In genomic region chr7:112684626-112685561, GRCm38 (mm10) we compare ENCODE assay signal across 9 mouse cellular contexts. TPM values are rescaled to one million over a fixed set of nuclear protein-coding genes. Genes with fewer than 3 reads are reported as not detected.
DNase-seq lines count a peak whose midpoint lies in the region; ATAC-seq and TF ChIP-seq lines count a peak whose summit lies in the region.
"Had no signal": no experiment of that assay in that cellular context is flagged by ENCODE, and none has a peak within 500 bp of the region (broad histone marks: within the 10 kb centered on the region; RNA-seq: fewer than 3 reads in every experiment).

No protein-coding gene starts in this region.

- H3K4me3 ChIP-seq in intestine, embryonic 14.5 days (ENCODE audit: low read depth, low read length) = no peak overlapping the region
- H3K4me3 ChIP-seq in intestine, postnatal 0 days (ENCODE audit: low read depth, low read length) = no peak overlapping the region
- H3K4me3 ChIP-seq in forebrain, embryonic 10.5 days = peak overlapping the region; percentile 39
- H3K4me3 ChIP-seq in lung, embryonic 16.5 days (ENCODE audit: low read length) = peak overlapping the region; percentile 20; the same call in 1 of the 2 replicates
- no peak overlapping the region for H3K4me3 ChIP-seq in stomach, postnatal 0 days (ENCODE audit: low read depth, low read length)
- no peak overlapping the region for H3K4me3 ChIP-seq in thymus, adult 2 months (ENCODE audit: control insufficient read depth, insufficient read depth, low read length)
- H3K4me3 ChIP-seq: liver, embryonic 15.5 days had no signal

- WGBS in intestine, embryonic 14.5 days = 23% methylated on average over 23 of the region's 23 CpGs
- 33% methylated on average over 23 of the region's 23 CpGs for WGBS in intestine, postnatal 0 days
- WGBS in forebrain, embryonic 10.5 days = 6% methylated on average over 23 of the region's 23 CpGs
- WGBS in lung, embryonic 16.5 days = 14% methylated on average over 23 of the region's 23 CpGs
- WGBS in stomach, postnatal 0 days = 27% methylated on average over 23 of the region's 23 CpGs
- 21% methylated on average over 23 of the region's 23 CpGs for WGBS in thymus, adult 2 months

- H3K9me3 ChIP-seq in intestine, embryonic 14.5 days (ENCODE audit: control insufficient read depth, low read length) = no peaks in the 10 kb centered on the region
- no peaks in the 10 kb centered on the region for H3K9me3 ChIP-seq in intestine, postnatal 0 days (ENCODE audit: control insufficient read depth)
- no peaks in the 10 kb centered on the region for H3K9me3 ChIP-seq in forebrain, embryonic 10.5 days
- no peaks in the 10 kb centered on the region for H3K9me3 ChIP-seq in lung, embryonic 16.5 days (ENCODE audit: control insufficient read depth, low read length)
- H3K9me3 ChIP-seq in stomach, postnatal 0 days (ENCODE audit: control insufficient read depth, low read length) = no peaks in the 10 kb centered on the region
- H3K9me3 ChIP-seq: liver, embryonic 15.5 days had no signal

- H3K27ac ChIP-seq in intestine, embryonic 14.5 days (ENCODE audit: low read depth) = no peak overlapping the region
- H3K27ac ChIP-seq in intestine, postnatal 0 days (ENCODE audit: low read depth, low read length) = no peak overlapping the region
- peak overlapping the region; percentile 75 for H3K27ac ChIP-seq in forebrain, embryonic 10.5 days
- peak overlapping the region; percentile 48; the same call in 1 of the 2 replicates for H3K27ac ChIP-seq in lung, embryonic 16.5 days (ENCODE audit: low read length)
- peak overlapping the region; percentile 45 for H3K27ac ChIP-seq in stomach, postnatal 0 days (replicated peaks)
- no peak overlapping the region for H3K27ac ChIP-seq in thymus, adult 2 months (ENCODE audit: control insufficient read depth, insufficient read depth, low read length)
- H3K27ac ChIP-seq: liver, embryonic 15.5 days had no signal

- TF ChIP-seq EP300 in stomach, postnatal 0 days (optimal IDR thresholded peaks at IDR 0.05) = no peak

- TF ChIP-seq CTCF in intestine, postnatal 0 days (IDR thresholded peaks at IDR 0.05; ENCODE audit: low read depth) = no peak
- TF ChIP-seq CTCF in stomach, postnatal 0 days (IDR thresholded peaks at IDR 0.05; ENCODE audit: low read depth) = no peak
- no peak for TF ChIP-seq CTCF in thymus, adult 2 months (IDR thresholded peaks at IDR 0.05; ENCODE audit: borderline replicate concordance, control insufficient read depth, extremely low read depth, insufficient read depth, low read length, poor library complexity)

- no peak for TF ChIP-seq POLR2A in thymus, adult 2 months (IDR thresholded peaks at IDR 0.05; ENCODE audit: control insufficient read depth, extremely low read depth, insufficient read depth, low read length, poor library complexity)

- ATAC-seq in intestine, embryonic 14.5 days (replicated peaks; ENCODE audit: low FRiP score, low TSS enrichment, low read depth) = no peak
- ATAC-seq in intestine, postnatal 0 days = no peak
- ATAC-seq in lung, embryonic 16.5 days (ENCODE audit: low read depth) = 0 out of 2 replicates have a peak, but pooled peaks have one; percentile 26
- ATAC-seq in stomach, postnatal 0 days (ENCODE audit: low FRiP score, low TSS enrichment) = no peak

- intact Hi-C loops in heart, postnatal 10 days (cut with DNase I) = loop anchor here (2.0 to 5.0 kb wide), 2 partner anchors 37 to 182 kb away; no protein-coding TSS in a partner anchor

- no peaks in the 10 kb centered on the region for H3K36me3 ChIP-seq in intestine, embryonic 14.5 days (ENCODE audit: control insufficient read depth, insufficient read depth, low read length)
- H3K36me3 ChIP-seq in intestine, postnatal 0 days (ENCODE audit: control insufficient read depth, insufficient read depth) = no peaks in the 10 kb centered on the region
- no peaks in the 10 kb centered on the region for H3K36me3 ChIP-seq in forebrain, embryonic 10.5 days (replicated peaks)
- H3K36me3 ChIP-seq in lung, embryonic 16.5 days (ENCODE audit: control insufficient read depth, insufficient read depth, low read length) = no peaks in the 10 kb centered on the region
- H3K36me3 ChIP-seq in stomach, postnatal 0 days (ENCODE audit: control insufficient read depth, insufficient read depth, low read length) = no peaks in the 10 kb centered on the region
- no peaks in the 10 kb centered on the region for H3K36me3 ChIP-seq in thymus, adult 2 months (ENCODE audit: control insufficient read depth, insufficient read depth, low read length)
- H3K36me3 ChIP-seq: liver, embryonic 15.5 days had no signal

- no peaks in the 10 kb centered on the region for H3K27me3 ChIP-seq in intestine, embryonic 14.5 days (replicated peaks; ENCODE audit: control insufficient read depth, insufficient read depth, low read length)
- no peaks in the 10 kb centered on the region for H3K27me3 ChIP-seq in intestine, postnatal 0 days (replicated peaks; ENCODE audit: control insufficient read depth, insufficient read depth, low read length)
- no peaks in the 10 kb centered on the region for H3K27me3 ChIP-seq in forebrain, embryonic 10.5 days (ENCODE audit: poor library complexity, severe bottlenecking)
- no peaks in the 10 kb centered on the region for H3K27me3 ChIP-seq in lung, embryonic 16.5 days (ENCODE audit: control insufficient read depth, insufficient read depth, low read depth, low read length)
- H3K27me3 ChIP-seq in stomach, postnatal 0 days (ENCODE audit: control insufficient read depth, insufficient read depth, low read length) = no peaks in the 10 kb centered on the region
- H3K27me3 ChIP-seq in thymus, adult 2 months (ENCODE audit: control insufficient read depth, insufficient read depth, low read length) = no peaks in the 10 kb centered on the region; the same call in 1 of the 2 replicates

- H3K9ac ChIP-seq in intestine, embryonic 14.5 days (ENCODE audit: low read length) = no peak overlapping the region
- H3K9ac ChIP-seq in intestine, postnatal 0 days (ENCODE audit: low read depth, low read length) = no peak overlapping the region
- H3K9ac ChIP-seq in lung, embryonic 16.5 days (ENCODE audit: low read length) = peak overlapping the region; percentile 5
- H3K9ac ChIP-seq in stomach, postnatal 0 days (ENCODE audit: low read length) = 0 out of 2 replicates have a peak overlapping the region, but pooled peaks have one; percentile 35
- H3K9ac ChIP-seq: liver, embryonic 15.5 days had no signal

- H3K4me1 ChIP-seq in intestine, embryonic 14.5 days (replicated peaks; ENCODE audit: control insufficient read depth, insufficient read depth, low read length) = peaks cover 61% of the 10 kb centered on the region
- H3K4me1 ChIP-seq in intestine, postnatal 0 days (replicated peaks; ENCODE audit: control insufficient read depth, insufficient read depth, low read length) = peaks cover 7% of the 10 kb centered on the region; the same call in 1 of the 2 replicates
- peaks cover 91% of the 10 kb centered on the region for H3K4me1 ChIP-seq in forebrain, embryonic 10.5 days
- peaks cover 45% of the 10 kb centered on the region for H3K4me1 ChIP-seq in lung, embryonic 16.5 days (replicated peaks; ENCODE audit: control insufficient read depth, insufficient read depth, low read length)
- H3K4me1 ChIP-seq in stomach, postnatal 0 days (replicated peaks; ENCODE audit: control insufficient read depth, insufficient read depth) = peaks cover 10% of the 10 kb centered on the region
- peaks cover 1% of the 10 kb centered on the region; the same call in 1 of the 2 replicates for H3K4me1 ChIP-seq in thymus, adult 2 months (replicated peaks; ENCODE audit: control insufficient read depth, insufficient read depth, low read length)

- peak overlapping the region; percentile 31; the same call in 1 of the 2 replicates for H3K4me2 ChIP-seq in intestine, embryonic 14.5 days (ENCODE audit: low read length)
- no peak overlapping the region; the same call in 1 of the 2 replicates for H3K4me2 ChIP-seq in intestine, postnatal 0 days (replicated peaks; ENCODE audit: low read depth)
- peak overlapping the region; percentile 38; the same call in 1 of the 2 replicates for H3K4me2 ChIP-seq in lung, embryonic 16.5 days (ENCODE audit: low read depth, low read length)
- peak overlapping the region; percentile 23; the same call in 1 of the 2 replicates for H3K4me2 ChIP-seq in stomach, postnatal 0 days (replicated peaks; ENCODE audit: low read depth)
- H3K4me2 ChIP-seq: liver, embryonic 15.5 days had no signal

- no peak for DNase-seq in intestine, embryonic 14.5 days (ENCODE audit: low spot score)
- DNase-seq in forebrain, embryonic 10.5 days (ENCODE audit: extremely low spot score, low spot score) = peak; percentile 49
- DNase-seq in heart, postnatal 10 days = peak; percentile 64 to 71
- peak; percentile 45 for DNase-seq in stomach, postnatal 0 days (ENCODE audit: low spot score)
- no peak for DNase-seq in yolk sac, embryonic 10.5 days (ENCODE audit: low spot score)
- no peak for DNase-seq in thymus, adult 2 months

RNA-seq across cellular contexts. Expression of gene Tead1, which starts 5.8 kb away (rescaled TPM):
- polyA plus RNA-seq in intestine, embryonic 14.5 days (2014; fragmentation: Nextera tagmentation; extraction: Ambion mirVana) = 18.6 and 20.2 TPM in 2 replicates
- 7.4 and 10.8 TPM in 2 replicates for polyA plus RNA-seq in intestine, postnatal 0 days (2015; fragmentation: Nextera tagmentation; extraction: Ambion mirVana)
- 18.1 and 18.4 TPM in 2 replicates for polyA plus RNA-seq in forebrain, embryonic 10.5 days (2016; fragmentation: Nextera tagmentation; extraction: Ambion mirVana)
- total RNA-seq in heart, postnatal 10 days (2021) = 100 to 1,000 TPM; 134 to 147 TPM
- 20.1 and 22.5 TPM in 2 replicates for polyA plus RNA-seq in lung, embryonic 16.5 days (2015; fragmentation: Nextera tagmentation; extraction: Ambion mirVana)
- 13.5 and 13.9 TPM in 2 replicates for polyA plus RNA-seq in stomach, postnatal 0 days (2015; fragmentation: Nextera tagmentation; extraction: Ambion mirVana)
- 3.2 and 4.4 TPM in 2 replicates for polyA plus RNA-seq in thymus, adult 2 months (2012; rRNA removed)

Comparison
In these comparisons a context has a peak if more than half of its experiments do, and no peak if none do; other contexts are left out.
1. DNase-seq: peak in forebrain, embryonic 10.5 days (single experiment), heart, postnatal 10 days (2 of 2) and stomach, postnatal 0 days (single experiment); none in intestine, embryonic 14.5 days (single experiment), yolk sac, embryonic 10.5 days (single experiment) and thymus, adult 2 months (single experiment).
2. H3K27ac ChIP-seq: peak in forebrain, embryonic 10.5 days (single experiment), lung, embryonic 16.5 days (single experiment) and stomach, postnatal 0 days (single experiment); none in intestine, embryonic 14.5 days (single experiment), intestine, postnatal 0 days (single experiment) and thymus, adult 2 months (single experiment).
3. H3K4me3 ChIP-seq: peak in forebrain, embryonic 10.5 days (single experiment) and lung, embryonic 16.5 days (single experiment); none in intestine, embryonic 14.5 days (single experiment), intestine, postnatal 0 days (single experiment), stomach, postnatal 0 days (single experiment) and thymus, adult 2 months (single experiment).
4. H3K9ac ChIP-seq: peak in lung, embryonic 16.5 days (single experiment) and stomach, postnatal 0 days (single experiment); none in intestine, embryonic 14.5 days (single experiment) and intestine, postnatal 0 days (single experiment).